Mouse (Mus musculus) lung, postnatal 0 days (tissue): ENCODE measurements at regions not wholly inside any gene's neighbourhood (a gene's known extent, or its start where the extent isn't known, plus 50 kb on each side); places are given as distances from the start of the nearest gene placed in this dataset.

Experiments
- CTCF ChIP-seq: IDR thresholded peaks from 2 replicates; pipeline ENCODE4 v1.5.1; 2016; ENCODE audit warnings: antibody characterized with exemption, mild to moderate bottlenecking
- EP300 ChIP-seq: IDR thresholded peaks from 2 replicates; pipeline ENCODE4 v1.6.1; 2016; ENCODE audit warnings: antibody characterized with exemption, mild to moderate bottlenecking, control low read depth

- no peak for TF ChIP-seq CTCF
- TF ChIP-seq EP300: no peak
Observed at GRCm38 (mm10) chr10:26577087-26577486, 176.1 kb upstream of the Arhgap18 start.
